Mouse (Mus musculus) liver, embryonic 14.5 days (tissue): ENCODE data around the gene Arhgef19. TPM values are rescaled to one million over a fixed set of nuclear protein-coding genes. Genes with fewer than 3 reads are reported as not detected.

ENCODE experiments used
- ATAC-seq: fragments of 200-750 bp; cut with Nextera tagmentation; 2 replicates; pipeline ENCODE4 v1.8.0; 2017; ENCODE audit warnings: moderate number of reproducible peaks, mild to moderate bottlenecking, moderate library complexity; ENCODE audit not compliant: insufficient read depth
- DNase-seq, 3 experiments: peaks; one replicate each; pipeline ENCODE4 v3.0.0-alpha.2; 2012 to 2013; ENCODE audit warnings: low read depth in 3 of 3, low spot score in 3 of 3
- H3K27ac ChIP-seq: fragments of 300-500 bp; sonication (generic); 2 replicates; pipeline ENCODE4 v1.5.1; 2014; ENCODE audit warnings: moderate library complexity, mild to moderate bottlenecking, control low read depth, inconsistent platforms
- H3K27me3 ChIP-seq: fragments of 300-500 bp; sonication (generic); 2 replicates; pipeline ENCODE4 v1.6.1; 2014; ENCODE audit warnings: mild to moderate bottlenecking, low read length, moderate library complexity; ENCODE audit not compliant: control insufficient read depth, insufficient read depth
- H3K36me3 ChIP-seq: fragments of 300-500 bp; sonication (generic); replicated peaks from 2 replicates; pipeline ENCODE4 v1.6.1; 2014; ENCODE audit warnings: low read depth; ENCODE audit not compliant: control insufficient read depth, insufficient read depth
- H3K4me1 ChIP-seq, 2 experiments: fragments of 200-500 bp in 1 of 2; fragments of 300-500 bp in 1 of 2; sonication (generic) in 1 of 2; replicated peaks; 2 replicates each; pipeline ENCODE4 v1.6.1; 2012 to 2014; ENCODE audit warnings: antibody characterized with exemption in 1 of 2, inconsistent platforms in 1 of 2, low read length in 1 of 2; ENCODE audit not compliant: control insufficient read depth in 2 of 2, insufficient read depth in 2 of 2
- H3K4me2 ChIP-seq: fragments of 300-500 bp; sonication (generic); 2 replicates; pipeline ENCODE4 v1.6.1; 2014; ENCODE audit warnings: low read depth, mild to moderate bottlenecking, control low read depth, moderate library complexity
- H3K4me3 ChIP-seq, 2 experiments: fragments of 200-500 bp in 1 of 2; fragments of 300-500 bp in 1 of 2; sonication (generic) in 1 of 2; 2 replicates each; pipeline ENCODE4 v1.5.1; 2012 to 2014; ENCODE audit warnings: low read depth in 2 of 2, low read length in 2 of 2, mild to moderate bottlenecking in 2 of 2, control low read depth in 1 of 2, inconsistent platforms in 1 of 2, moderate library complexity in 1 of 2; ENCODE audit not compliant: insufficient read depth in 1 of 2
- H3K9ac ChIP-seq: fragments of 300-500 bp; sonication (generic); replicated peaks from 2 replicates; pipeline ENCODE4 v1.6.1; 2014; ENCODE audit warnings: mild to moderate bottlenecking, control low read depth, moderate library complexity
- H3K9me3 ChIP-seq: fragments of 300-500 bp; sonication (generic); 2 replicates; pipeline ENCODE4 v1.6.1; 2016; ENCODE audit warnings: low read length, mixed read lengths; ENCODE audit not compliant: control insufficient read depth
- CTCF ChIP-seq: IDR thresholded peaks from 2 replicates; pipeline ENCODE4 v1.5.1; 2016; ENCODE audit warnings: antibody characterized with exemption, low read depth, control low read depth
- EP300 ChIP-seq: IDR thresholded peaks from 2 replicates; pipeline ENCODE4 v1.6.1; 2016; ENCODE audit warnings: antibody characterized with exemption, low read depth
- WGBS: fragments of 180-500 bp; shearing (Covaris S2); extraction: QIAGEN DNeasy Blood & Tissue Kit; methylation state at CpG from one replicate; pipeline ENCODE4 v1.1.7; 2014; ENCODE audit not compliant: insufficient replicate concordance; 5-methylcytosine and 5-hydroxymethylcytosine counted together
- polyA plus RNA-seq, 2 experiments: library from polyadenylated mRNA; depleted of rRNA in 1 of 2; stranded (reverse) in 1 of 2; unstranded in 1 of 2; fragments of >200 nt; fragmentation: Nextera tagmentation in 1 of 2; extraction: Ambion mirVana in 1 of 2; gene quantifications; 2 replicates each; pipeline versions ENCODE4 v1.2.1 to v1.2.3; 2012 to 2014

Gene Arhgef19
- polyA plus RNA-seq, 2 experiments = 0.72 to 0.88 TPM

DNA sequence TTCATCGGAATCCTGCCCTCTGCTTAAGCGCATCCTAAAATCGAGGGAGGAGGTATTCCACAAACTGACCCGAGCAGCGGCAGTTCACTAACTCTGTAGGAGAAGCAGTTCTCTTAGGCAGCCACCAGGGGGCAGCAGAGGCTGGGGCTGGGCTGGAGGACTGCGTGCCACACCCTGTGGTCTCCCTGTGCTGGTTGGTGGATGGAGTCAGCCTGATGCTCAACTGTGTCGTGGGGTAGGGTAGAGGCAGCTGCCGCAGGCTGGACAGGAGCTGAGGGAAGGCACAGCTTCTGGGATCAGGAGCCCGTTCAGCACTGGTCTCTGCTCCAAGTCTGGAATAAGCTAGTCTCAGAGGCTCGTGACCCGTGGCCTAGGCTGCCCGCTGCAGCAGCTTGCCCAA lies 34.0 kb downstream of the Arhgef19 start:
- 14% methylated on average over 12 of the region's 12 CpGs for WGBS
- DNase-seq (peak in 2 of 3 experiments; percentile 34 to 51), ATAC-seq (peak; percentile 29)
- no peak overlapping the region for H3K9ac ChIP-seq
- TF ChIP-seq EP300 = no peak
- peak; percentile 100 for TF ChIP-seq CTCF
- H3K4me3 ChIP-seq = no peak overlapping the region
- H3K4me1 ChIP-seq = peaks cover 0 to 9% of the 10 kb centered on the region in 2 experiments; a peak in 1 of 4 replicates
- no peaks in the 10 kb centered on the region; the same call in 1 of the 2 replicates for H3K27me3 ChIP-seq
- no peak overlapping the region for H3K4me2 ChIP-seq
- no peaks in the 10 kb centered on the region for H3K9me3 ChIP-seq
- no peak overlapping the region for H3K27ac ChIP-seq
- no peaks in the 10 kb centered on the region for H3K36me3 ChIP-seq

GRCm38 (mm10) chr4:141274485-141275341 lies 35.4 kb downstream of the Arhgef19 start:
- DNase-seq = no peak
- 39% methylated on average over 23 of the region's 23 CpGs for WGBS

DNA sequence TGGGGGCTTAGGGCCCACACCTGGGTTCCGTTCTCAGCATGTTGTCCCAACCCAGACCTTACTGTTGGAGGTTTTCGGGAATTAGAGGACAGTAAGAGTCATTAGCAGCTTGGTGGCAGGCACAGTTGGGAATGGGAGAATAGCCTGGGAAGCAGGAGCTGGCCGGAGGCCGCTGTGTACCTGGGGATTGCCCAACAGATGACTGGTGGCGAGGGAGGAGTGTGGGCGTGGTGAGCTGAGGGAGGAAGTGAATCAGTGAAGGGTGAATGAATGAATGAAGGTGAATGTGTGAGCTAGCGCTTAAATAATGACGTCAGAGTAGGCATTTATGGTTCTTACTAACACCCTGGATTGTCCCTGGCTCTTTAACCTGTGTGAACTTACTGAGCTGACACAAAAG lies 37.9 kb downstream of the Arhgef19 start:
- Histone ChIP-seq H3K27me3 (no peaks in the 10 kb centered on the region; the same call in 1 of the 2 replicates), H3K4me1 (peaks cover 0 to 29% of the 10 kb centered on the region in 2 experiments; a peak in 2 of 4 replicates), H3K27ac (no peak overlapping the region), H3K4me2 (no peak overlapping the region), H3K9ac (no peak overlapping the region), H3K36me3 (no peaks in the 10 kb centered on the region), H3K9me3 (no peaks in the 10 kb centered on the region), H3K4me3 (no peak overlapping the region)
- TF ChIP-seq CTCF (no peak), EP300 (no peak)
- WGBS = 53% methylated on average over 8 of the region's 8 CpGs
- no peak for DNase-seq
- ATAC-seq = no peak

More at GRCm38 (mm10) chr4:141274485-141275341, 35.4 kb downstream of the Arhgef19 start:
- H3K36me3 ChIP-seq = no peaks in the 10 kb centered on the region
- no peak for TF ChIP-seq EP300
- TF ChIP-seq CTCF = no peak
- H3K27ac ChIP-seq = no peak overlapping the region
- H3K9me3 ChIP-seq = no peaks in the 10 kb centered on the region
- H3K4me3 ChIP-seq = no peak overlapping the region
- no peaks in the 10 kb centered on the region; the same call in 1 of the 2 replicates for H3K27me3 ChIP-seq
- H3K4me2 ChIP-seq = no peak overlapping the region
- peaks cover 0 to 15% of the 10 kb centered on the region in 2 experiments; a peak in 2 of 4 replicates for H3K4me1 ChIP-seq
- no peak overlapping the region for H3K9ac ChIP-seq
- no peak for ATAC-seq

DNA sequence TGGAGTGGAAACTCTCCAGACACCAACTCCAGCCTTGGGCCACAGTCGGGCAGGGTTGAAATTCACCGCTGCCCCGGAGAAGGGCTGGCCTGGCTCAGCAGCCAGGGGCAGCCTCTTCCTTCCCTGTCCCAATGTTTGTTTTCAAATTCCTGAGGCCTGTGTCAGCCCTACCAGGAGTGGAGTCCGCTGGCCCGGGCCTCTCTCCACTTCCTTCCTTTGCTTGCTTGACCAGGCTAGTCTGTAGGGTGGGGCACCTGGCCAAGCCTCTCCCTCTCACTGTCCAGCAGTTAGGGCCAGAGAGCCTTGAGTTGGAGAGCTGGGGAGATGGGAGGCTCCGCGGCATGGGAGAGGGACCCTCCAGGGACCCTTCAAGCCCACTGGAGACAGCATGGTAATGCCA lies 38.9 kb downstream of the Arhgef19 start:
- DNase-seq (no peak), ATAC-seq (0 out of 2 replicates have a peak, but pooled peaks have one; percentile 8)
- Histone ChIP-seq H3K27me3 (no peaks in the 10 kb centered on the region), H3K4me2 (no peak overlapping the region), H3K36me3 (no peaks in the 10 kb centered on the region), H3K9ac (no peak overlapping the region), H3K4me3 (no peak overlapping the region), H3K27ac (no peak overlapping the region), H3K4me1 (peaks cover 0 to 31% of the 10 kb centered on the region in 2 experiments; a peak in 2 of 4 replicates), H3K9me3 (no peaks in the 10 kb centered on the region)
- WGBS = 35% methylated on average over 7 of the region's 7 CpGs
- no peak for TF ChIP-seq CTCF
- no peak for TF ChIP-seq EP300

DNA sequence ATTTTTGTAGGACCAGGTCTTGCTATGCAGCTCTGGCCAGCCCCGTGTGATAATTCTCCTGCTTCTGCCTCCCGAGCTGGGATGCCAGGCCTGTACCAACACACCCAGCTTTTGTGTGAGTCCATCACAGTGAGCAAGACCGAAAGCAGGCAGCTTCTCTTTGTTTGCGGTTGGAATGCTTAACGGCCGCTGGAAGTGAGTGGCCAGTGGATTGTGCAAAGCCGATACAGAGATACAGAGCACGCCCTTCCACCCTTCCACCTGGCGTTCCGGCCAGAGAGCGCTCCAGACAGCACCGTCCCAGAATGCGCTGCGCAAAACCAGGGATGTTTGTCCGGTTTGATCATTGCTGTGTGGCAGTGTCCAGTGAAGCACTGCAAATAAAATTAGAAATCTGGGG lies 40.0 kb downstream of the Arhgef19 start:
- no peak overlapping the region for H3K9ac ChIP-seq
- DNase-seq (peak in 1 of 3 experiments; percentile 17), ATAC-seq (peak; percentile 12; the same call in 1 of the 2 replicates)
- peaks cover 0 to 33% of the 10 kb centered on the region in 2 experiments; a peak in 2 of 4 replicates for H3K4me1 ChIP-seq
- TF ChIP-seq CTCF (no peak), EP300 (no peak)
- no peaks in the 10 kb centered on the region for H3K9me3 ChIP-seq
- 0 out of 2 replicates have a peak overlapping the region, but pooled peaks have one; percentile 4 for H3K4me2 ChIP-seq
- 45% methylated on average over 15 of the region's 15 CpGs for WGBS
- no peak overlapping the region for H3K27ac ChIP-seq
- H3K36me3 ChIP-seq = no peaks in the 10 kb centered on the region
- no peaks in the 10 kb centered on the region for H3K27me3 ChIP-seq
- no peak overlapping the region for H3K4me3 ChIP-seq
